Mouse (Mus musculus) neutrophil, adult 5-6 weeks (primary cell): ENCODE data around the gene Vmn2r12. TPM values are rescaled to one million over a fixed set of nuclear protein-coding genes. Genes with fewer than 3 reads are reported as not detected.
"Not testable (repeated sequence)": the region's sequence is repeated elsewhere in the genome, so short reads cannot be mapped to it uniquely, and the experiment has no call there.

Experiments
- ATAC-seq: fragments of 151-379, 151-347 bp; 2 replicates; pipeline ENCODE4 v1.8.0; 2017; ENCODE audit warnings: mild to moderate bottlenecking, moderate TSS enrichment; ENCODE audit not compliant: insufficient number of reproducible peaks, poor library complexity, low FRiP score, severe bottlenecking; ENCODE audit errors: extremely low read depth
- total RNA-seq: library from RNA; stranded (forward); fragments of 200-1000 nt; gene quantifications from 2 replicates; pipeline ENCODE4 v1.2.3, GENCODE M21; 2017

Gene Vmn2r12
- total RNA-seq = not detected in 2 replicates

GRCm38 (mm10) chr5:109097850-109098249 is at the start of gene Vmn2r12:
Vmn2r12 (minus strand) TSS chr5:109097950.
- ATAC-seq = not testable (repeated sequence)

GRCm38 (mm10) chr5:109139546-109139945 is 41.8 kb upstream of the Vmn2r12 start:
- ATAC-seq = no peak

GRCm38 (mm10) chr5:109136731-109137130 is 39.0 kb upstream of the Vmn2r12 start:
- no peak for ATAC-seq

GRCm38 (mm10) chr5:109096482-109096881 is 1.3 kb downstream of the Vmn2r12 start:
- not testable (repeated sequence) for ATAC-seq

GRCm38 (mm10) chr5:109072016-109072415 is 25.7 kb downstream of the Vmn2r12 start:
- not testable (repeated sequence) for ATAC-seq

- not testable (repeated sequence) for ATAC-seq
These were observed 38.3 kb downstream of the Vmn2r12 start, which contains the start of gene Vmn2r11 for GRCm38 (mm10) chr5:109059469-109059868. Vmn2r11 (minus strand) TSS chr5:109059569.

- ATAC-seq = no peak
These were observed 42.5 kb downstream of the Vmn2r12 start for GRCm38 (mm10) chr5:109055286-109055685.

Other genes starting within 250 kb of the Vmn2r12 start
- gene Vmn2r9, start 245.3 kb downstream of the Vmn2r12 start, total RNA-seq = 0.12 TPM in 1 of 2 replicates, not detected in the other
- gene Vmn2r10, start 91.4 kb downstream of the Vmn2r12 start, total RNA-seq = 0.12 TPM in 2 replicates
- not detected in 2 replicates for gene Vmn2r11, start 38.4 kb downstream of the Vmn2r12 start, total RNA-seq
- gene Vmn2r13, start 94.2 kb upstream of the Vmn2r12 start, total RNA-seq = 0.12 TPM in 1 of 2 replicates, not detected in the other
- not detected in 2 replicates for gene Vmn2r14, start 126.8 kb upstream of the Vmn2r12 start, total RNA-seq
- gene Vmn2r15, start 199.7 kb upstream of the Vmn2r12 start, total RNA-seq = not detected in 2 replicates
- not detected in 2 replicates for gene Vmn2r16, start 232.2 kb upstream of the Vmn2r12 start, total RNA-seq